23 mouse cellular contexts compared by ENCODE assay signal in the genomic region with DNA sequence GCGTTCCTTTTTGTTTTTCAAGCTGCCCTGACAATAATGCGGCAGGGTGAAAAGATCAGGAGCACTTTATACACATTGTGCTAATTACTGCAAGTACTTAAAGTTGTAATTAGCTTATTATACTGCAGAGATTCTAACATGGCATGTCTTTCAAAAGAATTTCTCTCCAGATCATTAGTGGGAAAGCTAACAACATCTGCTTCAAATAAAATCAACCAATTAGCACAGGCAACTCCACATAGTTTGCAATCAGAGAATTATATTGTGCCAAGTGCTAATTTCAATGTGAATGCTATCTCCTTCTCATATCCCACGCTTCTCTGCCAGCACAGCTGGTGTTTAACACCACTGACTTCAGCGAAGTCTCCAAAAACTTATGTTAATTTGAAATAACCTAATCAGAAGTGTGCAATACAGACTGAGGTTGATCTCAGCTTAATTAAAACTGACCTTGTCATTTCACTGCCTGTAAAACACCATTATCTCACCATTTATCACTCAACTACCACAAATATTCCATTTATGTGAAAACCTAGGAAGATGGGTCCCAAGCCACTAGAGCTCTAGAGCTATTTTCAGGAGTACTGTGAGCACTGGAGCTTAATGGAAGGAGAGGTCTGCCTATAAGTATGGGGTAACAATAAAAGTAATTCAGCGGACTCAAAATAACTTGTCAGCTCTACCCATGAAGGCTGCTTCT.
DNase-seq lines count a peak whose midpoint lies in the region; ATAC-seq and TF ChIP-seq lines count a peak whose summit lies in the region.
"Had no signal": no experiment of that assay in that cellular context is flagged by ENCODE, and none has a peak within 500 bp of the region (broad histone marks: within the 10 kb centered on the region; RNA-seq: fewer than 3 reads in every experiment).

No protein-coding gene starts in this region.

- H3K27ac ChIP-seq in hindbrain, embryonic 13.5 days = no peak overlapping the region
- H3K27ac ChIP-seq in hindbrain, embryonic 11.5 days (ENCODE audit: low read depth, low read length) = no peak overlapping the region
- no peak overlapping the region for H3K27ac ChIP-seq in midbrain, postnatal 0 days (ENCODE audit: low read depth, low read length)
- H3K27ac ChIP-seq in midbrain, embryonic 14.5 days (replicated peaks; ENCODE audit: low read depth, low read length) = no peak overlapping the region
- H3K27ac ChIP-seq in forebrain, embryonic 14.5 days (ENCODE audit: low read depth, low read length) = no peak overlapping the region
- H3K27ac ChIP-seq: kidney, postnatal 0 days; midbrain, embryonic 13.5 days; stomach, embryonic 15.5 days had no signal

- H3K4me3 ChIP-seq in hindbrain, embryonic 13.5 days = no peak overlapping the region
- no peak overlapping the region for H3K4me3 ChIP-seq in hindbrain, embryonic 11.5 days (ENCODE audit: low read depth, low read length)
- no peak overlapping the region for H3K4me3 ChIP-seq in midbrain, postnatal 0 days (ENCODE audit: low read depth, low read length)
- H3K4me3 ChIP-seq in midbrain, embryonic 14.5 days (replicated peaks; ENCODE audit: low read depth, low read length) = no peak overlapping the region
- no peak overlapping the region for H3K4me3 ChIP-seq in forebrain, embryonic 14.5 days (ENCODE audit: low read depth, low read length)
- H3K4me3 ChIP-seq: midbrain, embryonic 13.5 days; stomach, embryonic 15.5 days had no signal

- H3K4me2 ChIP-seq in hindbrain, embryonic 13.5 days = no peak overlapping the region
- H3K4me2 ChIP-seq in hindbrain, embryonic 11.5 days (replicated peaks; ENCODE audit: low read depth, low read length) = no peak overlapping the region
- H3K4me2 ChIP-seq in midbrain, postnatal 0 days (ENCODE audit: low read depth, low read length, poor library complexity, severe bottlenecking) = no peak overlapping the region
- no peak overlapping the region for H3K4me2 ChIP-seq in midbrain, embryonic 14.5 days (ENCODE audit: low read length)
- no peak overlapping the region for H3K4me2 ChIP-seq in forebrain, embryonic 14.5 days (ENCODE audit: low read length)
- H3K4me2 ChIP-seq: midbrain, embryonic 13.5 days; stomach, embryonic 15.5 days had no signal

- ATAC-seq in hindbrain, embryonic 13.5 days (ENCODE audit: low FRiP score) = 0 out of 2 replicates have a peak, but pooled peaks have one; percentile 61
- ATAC-seq in hindbrain, embryonic 11.5 days (ENCODE audit: low FRiP score) = no peak
- no peak for ATAC-seq in midbrain, postnatal 0 days (ENCODE audit: low FRiP score)
- ATAC-seq in midbrain, embryonic 14.5 days (ENCODE audit: low FRiP score, low TSS enrichment) = no peak
- peak; percentile 97 for ATAC-seq in forebrain, embryonic 14.5 days
- ATAC-seq: lung, postnatal 0 days; midbrain, embryonic 13.5 days had no signal

- H3K4me1 ChIP-seq in hindbrain, embryonic 13.5 days (replicated peaks) = no peaks in the 10 kb centered on the region
- no peaks in the 10 kb centered on the region for H3K4me1 ChIP-seq in hindbrain, embryonic 11.5 days (replicated peaks; ENCODE audit: control insufficient read depth, insufficient read depth, low read length)
- H3K4me1 ChIP-seq in midbrain, postnatal 0 days (ENCODE audit: insufficient read depth, low read length) = no peaks in the 10 kb centered on the region
- H3K4me1 ChIP-seq in midbrain, embryonic 14.5 days (ENCODE audit: control insufficient read depth, insufficient read depth, low read length) = no peaks in the 10 kb centered on the region
- no peaks in the 10 kb centered on the region for H3K4me1 ChIP-seq in forebrain, embryonic 14.5 days (ENCODE audit: control insufficient read depth, insufficient read depth, low read length)
- H3K4me1 ChIP-seq: midbrain, embryonic 13.5 days; stomach, embryonic 15.5 days had no signal

- 64% methylated on average over 5 of the region's 5 CpGs for WGBS in hindbrain, embryonic 13.5 days
- WGBS in hindbrain, embryonic 11.5 days = 83% methylated on average over 5 of the region's 5 CpGs
- WGBS in midbrain, postnatal 0 days = 61% methylated on average over 5 of the region's 5 CpGs
- WGBS in midbrain, embryonic 14.5 days = 71% methylated on average over 5 of the region's 5 CpGs
- 38% methylated on average over 5 of the region's 5 CpGs for WGBS in forebrain, embryonic 14.5 days

- no peaks in the 10 kb centered on the region for H3K9me3 ChIP-seq in hindbrain, embryonic 13.5 days
- H3K9me3 ChIP-seq in hindbrain, embryonic 11.5 days (ENCODE audit: control insufficient read depth, low read length) = no peaks in the 10 kb centered on the region
- no peaks in the 10 kb centered on the region for H3K9me3 ChIP-seq in midbrain, postnatal 0 days (ENCODE audit: low read length)
- no peaks in the 10 kb centered on the region for H3K9me3 ChIP-seq in midbrain, embryonic 14.5 days (ENCODE audit: control insufficient read depth, low read length)
- H3K9me3 ChIP-seq in forebrain, embryonic 14.5 days (replicated peaks; ENCODE audit: control insufficient read depth, low read length) = no peaks in the 10 kb centered on the region
- H3K9me3 ChIP-seq: G1E; midbrain, embryonic 13.5 days; stomach, embryonic 15.5 days had no signal

- no peak for DNase-seq in hindbrain, embryonic 11.5 days (ENCODE audit: low spot score)
- peak; percentile 5 for DNase-seq in midbrain, postnatal 0 days (ENCODE audit: low spot score)
- DNase-seq in midbrain, embryonic 14.5 days = no peak
- DNase-seq in forebrain, embryonic 14.5 days (ENCODE audit: low spot score) = peak; percentile 90
- peak; percentile 33 for DNase-seq in retina, postnatal 1 day
- DNase-seq in cerebellum, adult 9-11 months = no peak
- no peak for DNase-seq in heart, adult 18-20 months
- DNase-seq: adrenal gland, postnatal 14 days; cerebellum, adult 18-20 months; cerebellum, postnatal 36 days; heart, adult 11 months; heart, postnatal 4 days; kidney, adult 18-20 months; left cerebral cortex, postnatal 4 days; liver; right cerebral cortex, postnatal 14 days; thymus, adult 2 months had no signal

- no peak overlapping the region for H3K9ac ChIP-seq in hindbrain, embryonic 13.5 days
- no peak overlapping the region for H3K9ac ChIP-seq in hindbrain, embryonic 11.5 days (ENCODE audit: low read depth, low read length)
- H3K9ac ChIP-seq in midbrain, postnatal 0 days (replicated peaks; ENCODE audit: low read length, poor library complexity, severe bottlenecking) = no peak overlapping the region
- no peak overlapping the region for H3K9ac ChIP-seq in midbrain, embryonic 14.5 days (replicated peaks; ENCODE audit: low read length)
- no peak overlapping the region for H3K9ac ChIP-seq in forebrain, embryonic 14.5 days (ENCODE audit: low read length)
- H3K9ac ChIP-seq: midbrain, embryonic 13.5 days; stomach, embryonic 15.5 days had no signal

- no peaks in the 10 kb centered on the region for H3K36me3 ChIP-seq in hindbrain, embryonic 13.5 days
- H3K36me3 ChIP-seq in hindbrain, embryonic 11.5 days (ENCODE audit: control insufficient read depth, insufficient read depth, low read length) = no peaks in the 10 kb centered on the region
- no peaks in the 10 kb centered on the region for H3K36me3 ChIP-seq in midbrain, postnatal 0 days (ENCODE audit: insufficient read depth, low read length)
- no peaks in the 10 kb centered on the region for H3K36me3 ChIP-seq in midbrain, embryonic 14.5 days (ENCODE audit: control insufficient read depth, insufficient read depth, low read length)
- H3K36me3 ChIP-seq in forebrain, embryonic 14.5 days (ENCODE audit: control insufficient read depth, insufficient read depth, low read length) = no peaks in the 10 kb centered on the region
- H3K36me3 ChIP-seq: G1E; midbrain, embryonic 13.5 days; stomach, embryonic 15.5 days had no signal

- TF ChIP-seq CTCF in midbrain, postnatal 0 days (IDR thresholded peaks at IDR 0.05) = no peak

- no peaks in the 10 kb centered on the region for H3K27me3 ChIP-seq in hindbrain, embryonic 13.5 days
- no peaks in the 10 kb centered on the region for H3K27me3 ChIP-seq in hindbrain, embryonic 11.5 days (ENCODE audit: control insufficient read depth, insufficient read depth, low read length)
- no peaks in the 10 kb centered on the region for H3K27me3 ChIP-seq in midbrain, postnatal 0 days (ENCODE audit: insufficient read depth, low read length)
- no peaks in the 10 kb centered on the region for H3K27me3 ChIP-seq in midbrain, embryonic 14.5 days (ENCODE audit: control insufficient read depth, insufficient read depth, low read length)
- no peaks in the 10 kb centered on the region for H3K27me3 ChIP-seq in forebrain, embryonic 14.5 days (replicated peaks; ENCODE audit: control insufficient read depth, insufficient read depth, low read length)
- H3K27me3 ChIP-seq: midbrain, embryonic 13.5 days; stomach, embryonic 15.5 days had no signal

Comparison
In these comparisons a context has a peak if more than half of its experiments do, and no peak if none do; other contexts are left out.
1. ATAC-seq: peak in hindbrain, embryonic 13.5 days (single experiment) and forebrain, embryonic 14.5 days (single experiment); none in hindbrain, embryonic 11.5 days (single experiment), midbrain, postnatal 0 days (single experiment) and midbrain, embryonic 14.5 days (single experiment).
2. DNase-seq: peak in midbrain, postnatal 0 days (single experiment), forebrain, embryonic 14.5 days (single experiment) and retina, postnatal 1 day (single experiment); none in hindbrain, embryonic 11.5 days (single experiment), midbrain, embryonic 14.5 days (single experiment), cerebellum, adult 9-11 months (single experiment) and heart, adult 18-20 months (0 of 2).